Mouse (Mus musculus): ENCODE measurements around the gene Slc1a5.

The Slc1a5 gene

DNA sequence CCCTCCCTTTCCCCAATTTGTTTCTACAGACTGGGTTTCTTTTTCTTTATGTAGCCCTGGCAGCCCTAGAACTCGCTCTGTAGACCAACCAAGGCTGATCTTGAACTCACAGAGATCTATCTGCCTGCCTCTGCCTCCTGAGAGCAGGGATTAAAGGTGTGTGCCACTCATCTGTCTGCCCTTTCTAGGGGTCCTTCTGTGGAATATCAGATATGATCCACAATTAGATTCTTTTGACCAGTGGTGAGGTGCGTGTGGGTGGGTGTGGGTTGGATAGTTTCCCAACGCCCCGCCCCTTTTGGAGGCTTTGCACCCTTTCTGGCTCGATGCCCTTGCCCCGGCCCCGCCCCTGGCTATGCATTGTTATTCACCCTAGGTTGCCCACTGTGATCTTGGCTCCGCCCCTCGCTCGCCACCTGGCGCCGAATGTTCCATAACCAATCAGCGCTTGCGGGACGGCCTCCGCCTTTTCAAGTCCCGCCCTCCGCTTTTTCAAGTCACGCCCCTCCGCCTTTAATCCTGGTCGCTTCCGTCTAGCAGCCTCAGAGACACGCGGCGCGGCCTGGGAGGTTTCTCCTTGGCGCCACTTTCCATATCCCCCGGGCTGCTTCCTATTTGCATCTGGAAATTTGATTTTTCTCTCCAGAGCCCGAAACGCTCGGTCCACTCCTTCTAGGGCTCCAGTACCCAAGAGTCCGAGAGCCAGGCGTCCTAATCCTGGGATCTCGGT lies at the start of gene Slc1a5:
Slc1a5 (plus strand) TSS at position 516 of the 730 bp plus-strand sequence.
- DNase-seq (ENCODE audit: low spot score), result peak; percentile 91

DNA sequence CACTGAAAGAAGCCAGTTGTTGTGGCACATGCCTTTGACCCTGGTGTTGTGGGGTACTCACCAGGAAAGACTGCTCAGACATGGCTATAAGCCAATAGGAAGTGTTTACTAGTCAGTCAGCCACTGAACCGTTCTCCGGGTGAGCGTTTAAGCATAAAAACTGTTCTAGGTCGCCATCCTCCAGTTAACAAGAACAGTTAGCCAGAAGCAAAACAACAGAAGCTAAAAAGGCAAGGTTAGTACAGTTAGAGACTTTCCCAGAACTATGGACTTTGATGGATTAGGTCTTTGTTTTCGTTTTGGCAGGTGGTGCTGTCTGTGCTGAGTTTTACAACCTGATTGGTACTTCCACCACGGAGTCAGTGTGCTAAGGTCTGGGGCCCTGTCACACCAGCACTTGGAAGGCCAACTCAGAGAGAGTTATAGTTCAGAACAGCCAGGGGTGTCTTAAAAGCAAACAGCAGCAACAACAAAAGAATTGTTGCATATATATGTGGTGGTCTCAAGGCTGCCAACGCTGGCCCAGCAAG lies 49.2 kb upstream of the Slc1a5 start:
- DNase-seq (ENCODE audit: low spot score), result no peak

DNA sequence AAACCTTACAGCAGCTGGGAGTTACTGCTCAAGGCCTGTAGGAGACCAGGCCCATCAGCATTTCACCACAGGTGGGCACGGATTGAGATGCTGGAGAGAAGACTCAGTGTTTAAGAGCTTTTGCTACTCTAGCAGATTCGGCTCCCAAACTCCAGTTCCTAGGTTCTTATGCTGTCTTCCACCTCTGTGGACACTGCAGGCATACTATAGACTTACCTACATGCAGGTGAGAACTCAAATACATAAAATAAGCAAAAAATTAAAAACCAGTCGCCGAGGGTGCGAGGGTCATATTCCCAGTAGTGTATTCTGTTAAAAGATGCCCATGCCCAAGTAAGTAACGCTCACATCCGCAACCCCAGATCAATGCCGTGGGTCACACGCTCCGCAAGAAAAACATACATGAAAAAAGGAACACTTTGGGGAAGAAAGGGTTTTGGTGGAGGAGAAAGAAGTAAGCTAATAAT lies 43.5 kb upstream of the Slc1a5 start:
- DNase-seq (ENCODE audit: low spot score), result no peak

DNA sequence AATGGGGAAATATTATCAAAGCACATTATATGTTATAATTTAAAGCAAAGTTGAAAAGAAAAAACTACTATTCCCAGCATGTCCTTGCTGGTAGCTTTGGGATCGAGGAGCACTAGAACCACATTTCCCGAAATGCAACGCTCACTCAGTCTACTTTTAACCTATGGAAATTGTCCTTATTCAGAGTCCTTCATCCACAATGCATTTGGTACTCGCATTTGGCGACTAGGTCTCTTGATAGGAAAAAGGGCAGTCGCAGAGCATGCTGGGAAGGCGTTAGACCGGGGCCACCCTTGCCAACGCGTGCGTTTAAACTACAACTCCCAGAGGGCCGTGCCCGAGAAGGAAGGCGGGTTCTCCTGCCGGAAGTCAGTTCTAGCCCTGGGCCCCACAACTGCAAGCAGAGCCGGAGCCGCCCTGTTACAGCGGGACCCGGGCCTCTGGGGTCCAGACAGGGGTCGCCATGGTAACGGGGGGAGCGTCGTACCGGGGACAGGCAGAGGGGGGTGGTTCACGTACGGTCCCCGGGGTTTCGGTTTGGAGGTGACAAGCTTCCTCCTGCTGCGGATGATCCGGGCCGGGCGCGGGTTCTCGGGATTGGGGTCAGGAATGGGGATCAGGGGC lies 43.0 kb upstream of the Slc1a5 start, which contains the start of gene Ap2s1:
Ap2s1 (plus strand) TSS at position 338 of the 624 bp plus-strand sequence.
- peak; percentile 95 for DNase-seq (ENCODE audit: low spot score)

DNA sequence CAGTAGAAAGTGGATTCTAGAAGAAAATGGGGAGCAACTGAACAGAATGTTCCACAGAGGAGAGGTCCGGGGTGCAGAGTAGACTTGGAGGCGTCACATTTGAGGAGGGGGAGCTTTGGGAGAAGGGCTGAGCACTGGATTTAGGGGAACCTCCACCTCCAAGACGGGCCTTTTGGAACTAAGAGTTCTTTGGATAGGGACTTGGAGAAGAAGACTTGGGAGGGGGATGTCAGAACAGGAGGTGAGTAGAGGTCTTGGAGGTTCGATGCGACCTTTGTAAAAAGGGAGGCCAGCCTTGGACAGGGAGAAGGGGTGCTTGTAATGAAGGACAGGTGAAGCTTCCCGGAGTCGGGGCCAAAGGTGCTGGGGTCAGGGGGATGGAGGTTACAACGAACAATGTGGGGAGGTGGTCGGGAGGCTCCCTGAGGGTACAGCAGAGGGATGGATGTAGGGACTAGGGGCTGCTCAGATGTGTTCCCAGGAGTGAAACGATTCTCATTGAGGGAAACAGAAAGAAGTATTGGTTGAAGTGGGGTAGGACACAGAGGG lies 42.0 kb upstream of the Slc1a5 start:
- DNase-seq (ENCODE audit: low spot score), result no peak

DNA sequence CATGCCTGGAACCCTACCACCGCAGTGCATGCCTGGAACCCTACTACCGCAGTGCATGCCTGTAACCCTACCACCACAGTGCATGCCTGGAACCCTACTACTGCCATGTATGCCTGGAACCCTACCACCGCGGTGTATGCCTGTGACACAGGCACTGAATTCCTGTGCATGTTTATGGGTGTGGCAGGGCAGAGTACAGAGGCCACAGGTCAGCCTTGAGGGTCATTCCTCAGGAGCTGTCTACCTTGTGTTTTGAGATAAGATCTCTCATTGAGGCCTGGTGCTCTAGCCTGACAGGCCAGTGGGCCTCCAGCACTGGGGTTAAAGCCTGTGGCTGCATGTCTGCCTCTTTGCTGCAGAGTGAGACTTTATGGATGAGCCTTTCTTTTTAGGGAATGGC lies 35.8 kb upstream of the Slc1a5 start:
- DNase-seq (ENCODE audit: low spot score), result no peak

DNA sequence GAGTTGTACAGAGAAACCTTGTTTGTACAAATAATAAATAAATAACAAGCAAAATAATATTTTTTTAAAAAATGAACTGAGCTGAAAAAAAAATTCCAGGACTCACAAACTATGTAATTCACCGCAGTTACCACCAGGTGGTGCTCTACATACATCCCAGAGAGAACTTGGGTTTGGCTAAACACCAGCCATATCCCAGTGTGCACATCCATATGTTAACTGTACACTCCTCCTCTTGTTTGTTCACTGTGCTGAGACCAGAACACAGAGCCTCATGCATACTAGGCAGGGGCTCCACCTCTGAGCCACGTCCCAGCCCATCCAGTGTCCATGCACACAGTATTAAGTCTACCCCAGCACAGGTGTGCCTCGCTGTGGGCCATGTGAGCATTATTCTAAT lies 35.0 kb upstream of the Slc1a5 start:
- DNase-seq (ENCODE audit: low spot score), result no peak

DNA sequence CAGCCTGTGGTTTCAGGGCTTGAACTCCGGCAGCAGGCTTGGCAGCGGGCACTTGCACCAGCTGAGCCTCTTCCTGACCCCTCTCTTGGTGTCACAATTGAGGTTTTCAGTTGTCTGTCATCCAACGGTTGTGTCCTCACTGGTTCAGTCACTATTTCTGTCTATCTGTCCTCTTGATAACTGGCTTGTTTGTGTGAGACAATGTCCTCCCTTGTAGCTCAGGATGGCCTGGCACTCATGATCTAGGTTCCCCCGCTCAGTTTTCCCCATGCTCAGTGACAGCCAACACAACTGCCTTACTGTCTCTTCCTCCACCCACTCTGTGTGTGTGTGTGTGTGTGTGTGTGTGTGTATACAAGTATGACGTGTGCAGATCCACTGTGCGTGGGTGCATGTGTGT lies 33.5 kb upstream of the Slc1a5 start:
- no peak for DNase-seq (ENCODE audit: low spot score)

DNA sequence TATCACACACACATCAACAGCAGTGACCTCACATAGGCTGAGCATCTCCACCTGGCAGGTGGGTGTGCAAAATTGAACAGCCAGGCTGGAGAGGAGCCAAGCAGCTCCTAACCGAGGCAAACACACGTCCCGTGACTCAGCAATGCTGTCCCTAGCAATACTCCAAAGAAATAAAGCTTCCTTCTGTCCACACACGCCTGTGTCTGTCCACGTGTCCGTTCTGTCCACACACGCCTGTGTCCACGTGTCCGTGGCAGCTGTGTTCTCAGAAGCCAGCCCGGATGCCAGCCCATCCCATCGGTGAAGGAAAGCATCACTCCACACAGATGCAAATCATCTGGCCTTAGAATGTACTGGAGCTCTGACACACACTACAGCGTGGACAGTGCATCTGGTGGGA lies 29.1 kb upstream of the Slc1a5 start:
- DNase-seq (ENCODE audit: low spot score), result no peak

DNA sequence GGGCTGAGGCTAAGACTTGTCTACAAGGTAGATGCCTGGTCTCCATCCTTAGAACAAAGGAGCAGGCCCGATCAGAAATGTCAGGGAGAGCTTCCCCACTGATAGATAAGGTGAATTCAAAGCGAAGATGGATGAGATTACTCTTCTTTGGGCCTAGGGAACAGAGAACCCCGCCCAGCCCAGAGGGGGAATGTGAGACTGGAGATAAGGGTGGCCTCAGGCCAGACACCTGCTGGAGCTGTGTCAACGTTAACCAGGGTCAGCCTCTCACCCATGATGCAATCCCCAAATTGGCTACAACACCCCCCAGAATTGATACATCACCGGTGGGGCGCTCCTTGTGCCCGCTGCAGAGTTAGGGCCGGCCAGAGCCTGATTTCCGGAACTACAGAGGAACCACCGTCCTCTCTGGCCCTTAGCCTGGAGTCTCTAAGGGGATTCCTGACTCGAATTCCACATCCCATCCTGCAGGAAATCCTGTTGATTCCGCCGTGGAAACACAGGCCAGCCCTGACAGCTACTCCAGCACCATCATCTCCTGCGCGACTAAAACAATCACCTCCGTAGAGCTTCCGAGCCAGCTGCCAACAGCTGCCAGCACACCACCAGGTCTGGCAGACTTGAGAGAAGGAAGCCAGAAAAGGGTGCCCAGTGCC lies 25.6 kb upstream of the Slc1a5 start:
- DNase-seq (ENCODE audit: low spot score), result no peak

DNA sequence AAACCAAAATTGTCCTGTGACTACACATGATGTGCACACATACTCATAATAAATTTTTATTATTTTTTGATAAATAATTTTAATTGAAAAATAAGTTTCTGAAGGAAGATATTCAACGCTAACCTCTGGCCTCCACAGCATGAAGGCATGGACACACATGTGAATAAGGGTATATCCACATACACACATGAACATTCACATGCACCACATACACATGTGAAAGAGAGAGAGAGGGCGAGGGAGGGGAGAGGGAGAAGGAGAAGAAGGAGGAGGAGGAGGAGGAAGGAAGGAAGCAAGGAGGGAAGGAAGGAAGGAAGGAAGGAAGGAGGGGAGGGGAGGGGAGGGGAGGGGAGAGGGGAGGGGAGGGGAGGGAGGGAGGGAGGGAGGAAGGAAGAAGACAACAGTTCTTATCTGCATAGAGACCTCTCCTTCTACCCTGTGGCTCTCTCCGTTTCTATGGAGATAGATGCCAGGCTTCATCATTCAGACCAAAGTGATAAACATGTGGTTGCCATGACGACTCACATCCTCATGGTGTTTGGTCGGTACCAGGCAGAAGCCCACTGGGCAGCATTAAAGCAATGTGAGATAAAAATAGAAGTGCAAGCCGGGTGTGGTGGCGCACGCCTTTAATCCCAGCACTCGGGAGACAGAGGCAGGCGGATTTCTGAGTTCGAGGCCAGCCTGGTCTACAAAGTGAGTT lies 22.1 kb upstream of the Slc1a5 start:
- DNase-seq (ENCODE audit: low spot score), result no peak

DNA sequence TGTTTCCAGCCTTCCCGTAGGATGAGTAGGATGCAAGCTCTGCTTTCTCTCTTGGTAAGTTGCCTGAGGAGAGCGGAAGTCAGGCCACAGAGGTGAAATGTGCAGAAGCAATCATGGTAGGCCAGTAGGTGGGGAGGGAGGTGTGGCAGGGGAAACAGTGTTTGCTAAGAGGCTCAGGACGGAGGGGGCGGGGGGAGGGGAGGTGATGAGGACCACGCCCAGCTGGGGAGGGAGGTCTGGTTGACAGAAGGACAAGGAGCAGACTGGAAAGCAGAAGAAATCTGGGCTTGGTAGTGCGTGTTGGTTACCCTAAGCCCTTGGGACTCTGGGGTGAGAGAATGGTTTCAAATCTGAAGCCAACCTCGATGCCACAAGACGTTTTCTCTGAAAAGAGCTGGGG lies 20.8 kb upstream of the Slc1a5 start:
- peak; percentile 53 for DNase-seq (ENCODE audit: low spot score)

DNA sequence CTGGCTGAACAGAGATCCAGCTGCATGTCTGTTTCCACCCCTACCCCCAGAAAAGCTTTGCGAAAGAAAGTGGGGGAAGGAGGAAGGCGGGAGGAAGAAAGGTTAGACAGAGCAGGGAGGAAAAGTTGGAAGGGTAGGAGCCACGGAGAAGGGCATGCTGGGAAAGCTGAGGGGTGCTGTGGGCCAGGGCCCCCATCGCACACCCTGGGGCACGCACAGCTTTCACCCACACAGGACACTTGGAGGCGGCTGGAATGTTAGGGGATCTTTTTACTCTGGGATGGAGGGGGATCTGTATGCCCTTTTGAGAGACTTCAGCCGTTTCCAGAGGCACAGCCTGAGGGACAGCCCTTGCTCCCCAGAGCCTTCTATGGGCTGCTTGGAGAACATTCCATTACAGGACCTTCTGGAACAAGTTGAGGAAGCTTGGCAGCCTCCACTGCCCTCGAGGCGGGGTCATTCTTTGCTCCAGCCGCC lies 20.1 kb upstream of the Slc1a5 start:
- peak; percentile 81 for DNase-seq (ENCODE audit: low spot score)

DNA sequence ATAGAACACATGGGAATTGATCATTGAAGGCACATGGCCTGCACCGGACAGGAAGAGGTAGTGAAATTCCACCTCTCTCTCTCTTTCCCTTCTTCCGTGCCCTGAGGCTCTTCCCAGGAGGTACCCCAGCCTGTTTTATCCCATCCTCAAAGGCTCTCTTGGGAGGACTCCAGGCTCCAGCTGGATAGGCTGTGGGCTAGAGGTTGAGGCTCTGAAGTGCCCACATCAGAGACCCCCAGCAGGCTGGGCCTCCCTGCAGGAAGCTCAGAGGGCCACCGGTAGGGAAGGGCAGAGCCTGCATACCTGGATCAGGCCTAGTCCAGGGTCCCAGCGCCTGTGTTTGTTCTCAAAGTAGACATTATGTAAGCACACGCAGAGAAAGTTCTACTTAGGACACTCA lies 19.5 kb upstream of the Slc1a5 start:
- DNase-seq (ENCODE audit: low spot score), result no peak

DNA sequence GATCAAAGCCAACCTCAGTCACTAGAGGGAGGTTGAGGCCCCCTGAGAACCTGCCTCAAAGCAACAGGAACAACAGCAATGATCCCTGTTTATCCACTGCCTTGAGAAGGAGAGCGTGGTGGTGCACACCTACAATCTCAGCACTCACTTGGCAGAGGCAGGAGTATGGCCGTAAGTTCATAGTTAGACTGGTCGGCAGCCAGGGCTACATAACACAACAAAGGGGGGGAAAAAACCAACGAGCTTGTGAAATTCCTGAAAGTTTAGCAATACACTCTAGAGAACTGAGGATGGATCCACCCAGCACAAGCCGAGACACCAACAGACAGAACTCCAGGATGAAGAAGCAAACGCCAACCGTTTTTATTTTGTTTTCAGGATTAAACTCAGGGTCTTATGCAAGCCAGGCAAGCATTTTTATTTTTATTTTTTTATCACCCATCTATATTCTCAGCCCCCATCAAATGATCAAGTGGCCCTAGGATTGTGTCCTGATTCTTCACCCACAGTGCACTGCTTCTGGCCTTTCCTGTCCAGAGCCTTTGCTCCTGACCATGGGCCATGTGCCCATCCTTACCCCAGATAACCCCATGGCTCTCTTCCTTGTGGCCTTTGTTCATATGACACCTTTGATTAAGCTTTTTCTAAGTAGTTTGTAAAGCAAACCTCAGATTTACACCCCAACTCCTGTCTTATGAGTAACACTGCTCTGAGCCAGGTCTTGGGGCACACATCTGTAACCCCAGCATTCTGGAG lies 17.5 kb upstream of the Slc1a5 start:
- DNase-seq (ENCODE audit: low spot score), result no peak

DNA sequence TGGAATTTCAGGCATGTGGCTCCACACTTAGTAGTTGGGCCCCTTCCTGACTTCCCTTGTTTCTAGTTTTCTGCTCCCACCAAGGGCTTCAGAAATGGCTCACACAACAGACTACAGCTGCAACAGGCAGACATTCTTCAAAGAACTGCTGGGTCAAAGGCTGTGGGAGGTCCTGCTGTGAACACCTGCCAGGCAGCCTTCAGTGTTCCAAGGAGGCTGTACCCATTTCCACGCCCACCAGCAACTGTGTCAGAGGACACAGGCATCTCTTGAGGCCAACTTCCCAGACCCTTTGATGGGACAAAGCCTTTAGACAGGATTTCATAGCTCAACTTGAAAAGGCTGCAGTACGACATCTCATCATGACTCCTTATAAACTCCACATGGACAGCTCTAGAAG lies 14.7 kb upstream of the Slc1a5 start:
- no peak for DNase-seq (ENCODE audit: low spot score)

DNA sequence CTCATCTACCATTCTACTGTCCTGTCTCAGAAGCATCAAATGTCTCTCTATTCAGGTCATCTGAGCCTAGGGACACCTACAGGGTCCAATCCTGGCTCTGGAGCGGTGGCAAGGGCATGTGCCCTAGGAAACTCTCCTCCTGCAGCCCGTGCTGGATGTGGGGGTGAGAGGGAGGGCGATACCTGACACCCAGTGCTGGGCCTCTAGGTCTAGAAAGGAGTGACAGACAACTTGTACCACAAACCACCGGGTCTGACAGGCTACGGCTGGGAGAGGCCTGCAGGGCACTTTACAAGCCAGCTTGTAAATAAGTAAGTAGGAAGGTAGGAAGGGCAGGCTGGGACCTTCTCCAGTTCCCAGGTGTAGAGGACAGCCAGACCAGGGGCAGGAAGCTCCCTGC lies 5.3 kb upstream of the Slc1a5 start:
- no peak for DNase-seq (ENCODE audit: low spot score)

DNA sequence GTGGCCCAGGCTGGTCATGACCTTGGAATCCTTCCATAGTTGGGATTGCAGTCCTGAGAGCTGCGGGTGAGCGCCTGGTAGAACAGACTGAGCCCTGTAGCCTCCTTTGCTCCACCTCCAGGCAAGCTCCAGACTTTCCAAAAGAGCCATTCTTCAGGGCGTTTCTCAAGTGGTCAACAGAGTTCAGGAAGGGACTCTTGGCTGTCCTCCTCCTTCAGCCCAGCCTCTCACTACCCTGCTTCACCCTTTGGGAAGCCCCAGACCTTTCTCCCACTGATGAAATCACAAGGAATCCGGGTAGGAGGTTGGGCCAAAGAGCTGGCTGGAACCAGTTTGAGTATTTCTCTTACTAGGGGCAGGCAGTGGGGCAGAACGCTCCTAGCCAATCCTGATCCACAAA lies 1.1 kb upstream of the Slc1a5 start:
- peak; percentile 61 for DNase-seq (ENCODE audit: low spot score)

DNA sequence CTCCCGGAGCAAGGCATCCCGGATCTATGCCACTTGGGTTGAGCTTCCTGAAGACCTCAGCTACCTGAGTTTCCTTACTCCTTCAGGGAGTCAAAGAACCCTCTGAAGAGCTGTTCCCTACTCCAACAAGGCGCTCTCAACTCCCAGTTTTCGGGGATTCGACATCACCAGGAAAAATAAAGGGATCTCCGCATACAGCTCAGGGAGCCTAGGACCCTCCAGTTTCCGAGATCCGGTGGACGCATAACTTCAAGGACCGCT lies 345 bp downstream of the Slc1a5 start:
- DNase-seq (ENCODE audit: low spot score), result no peak

DNA sequence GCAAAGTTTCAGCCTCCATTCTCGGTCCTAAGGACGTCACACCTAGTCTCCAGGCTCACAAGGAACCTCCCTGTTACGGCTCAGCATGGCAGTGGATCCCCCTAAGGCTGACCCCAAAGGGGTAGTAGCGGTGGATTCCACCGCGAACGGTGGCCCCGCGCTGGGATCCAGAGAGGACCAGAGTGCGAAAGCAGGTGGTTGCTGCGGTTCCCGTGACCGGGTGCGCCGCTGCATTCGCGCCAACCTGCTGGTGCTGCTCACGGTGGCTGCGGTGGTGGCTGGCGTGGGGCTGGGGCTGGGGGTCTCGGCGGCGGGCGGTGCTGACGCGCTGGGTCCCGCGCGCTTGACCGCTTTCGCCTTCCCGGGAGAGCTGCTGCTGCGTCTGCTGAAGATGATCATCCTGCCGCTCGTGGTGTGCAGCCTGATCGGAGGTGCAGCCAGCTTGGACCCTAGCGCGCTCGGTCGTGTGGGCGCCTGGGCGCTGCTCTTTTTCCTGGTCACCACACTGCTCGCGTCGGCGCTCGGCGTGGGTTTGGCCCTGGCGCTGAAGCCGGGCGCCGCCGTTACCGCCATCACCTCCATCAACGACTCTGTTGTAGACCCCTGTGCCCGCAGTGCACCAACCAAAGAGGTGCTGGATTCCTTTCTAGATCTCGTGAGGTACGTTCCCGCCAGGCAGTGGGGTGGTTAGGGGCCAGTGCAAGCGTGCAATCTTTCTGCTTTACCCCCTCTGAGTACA lies 845 bp downstream of the Slc1a5 start:
- no peak for DNase-seq (ENCODE audit: low spot score)

All from testis, postnatal 14 days (tissue).